Mouse (Mus musculus) liver (tissue): ENCODE measurements around the gene Tax1bp3.

Experiments used
- DNase-seq: peaks from one replicate; pipeline ENCODE4 v3.0.0-alpha.2; 2020; ENCODE audit warnings: mixed read lengths

Tax1bp3 gene

GRCm38 (mm10) chr11:73176608-73177508 lies at the start of gene Tax1bp3, which contains the start of gene Emc6:
Tax1bp3 (plus strand) TSS chr11:73177083.
Emc6 (minus strand) TSS chr11:73177037.
- peak; percentile 97 for DNase-seq

- DNase-seq: no peak
Observed at GRCm38 (mm10) chr11:73131020-73131419, 45.9 kb upstream of the Tax1bp3 start.

GRCm38 (mm10) chr11:73132999-73133398 lies 43.9 kb upstream of the Tax1bp3 start:
- DNase-seq: no peak

GRCm38 (mm10) chr11:73134222-73134621 lies 42.7 kb upstream of the Tax1bp3 start:
- no peak for DNase-seq

- no peak for DNase-seq
Observed at GRCm38 (mm10) chr11:73136587-73136986, 40.3 kb upstream of the Tax1bp3 start.

GRCm38 (mm10) chr11:73137116-73137515 lies 39.8 kb upstream of the Tax1bp3 start:
- DNase-seq: peak; percentile 22

GRCm38 (mm10) chr11:73137591-73138501 lies 39.0 kb upstream of the Tax1bp3 start, which contains the start of gene Haspin:
Haspin (minus strand) TSS chr11:73138294.
- DNase-seq: peak; percentile 94

GRCm38 (mm10) chr11:73144261-73144681 lies 32.6 kb upstream of the Tax1bp3 start:
- no peak for DNase-seq

- no peak for DNase-seq
Observed at GRCm38 (mm10) chr11:73146026-73146974, 30.6 kb upstream of the Tax1bp3 start.

GRCm38 (mm10) chr11:73146975-73147365 lies 29.9 kb upstream of the Tax1bp3 start:
- DNase-seq: no peak

GRCm38 (mm10) chr11:73148209-73148608 lies 28.7 kb upstream of the Tax1bp3 start:
- no peak for DNase-seq

GRCm38 (mm10) chr11:73155071-73155470 lies 21.8 kb upstream of the Tax1bp3 start:
- DNase-seq: no peak

- peak; percentile 39 for DNase-seq
Observed at GRCm38 (mm10) chr11:73159957-73160810, 16.7 kb upstream of the Tax1bp3 start, which contains the start of gene P2rx5. P2rx5 (plus strand) TSS chr11:73160421.

GRCm38 (mm10) chr11:73160811-73161200 lies 16.1 kb upstream of the Tax1bp3 start:
- DNase-seq: no peak

- DNase-seq: no peak
Observed at GRCm38 (mm10) chr11:73161616-73162015, 15.3 kb upstream of the Tax1bp3 start.

- DNase-seq: no peak
Observed at GRCm38 (mm10) chr11:73162284-73162683, 14.6 kb upstream of the Tax1bp3 start.

- DNase-seq: no peak
Observed at GRCm38 (mm10) chr11:73168071-73168470, 8.8 kb upstream of the Tax1bp3 start.

GRCm38 (mm10) chr11:73168576-73168975 lies 8.3 kb upstream of the Tax1bp3 start:
- no peak for DNase-seq

GRCm38 (mm10) chr11:73169231-73169630 lies 7.7 kb upstream of the Tax1bp3 start:
- DNase-seq: peak; percentile 62

- no peak for DNase-seq
Observed at GRCm38 (mm10) chr11:73172186-73172585, 4.7 kb upstream of the Tax1bp3 start.

GRCm38 (mm10) chr11:73175612-73176011 lies 1.3 kb upstream of the Tax1bp3 start:
- DNase-seq: peak; percentile 61
